ENCODE assay signal across 8 mouse cellular contexts in the genomic region with DNA sequence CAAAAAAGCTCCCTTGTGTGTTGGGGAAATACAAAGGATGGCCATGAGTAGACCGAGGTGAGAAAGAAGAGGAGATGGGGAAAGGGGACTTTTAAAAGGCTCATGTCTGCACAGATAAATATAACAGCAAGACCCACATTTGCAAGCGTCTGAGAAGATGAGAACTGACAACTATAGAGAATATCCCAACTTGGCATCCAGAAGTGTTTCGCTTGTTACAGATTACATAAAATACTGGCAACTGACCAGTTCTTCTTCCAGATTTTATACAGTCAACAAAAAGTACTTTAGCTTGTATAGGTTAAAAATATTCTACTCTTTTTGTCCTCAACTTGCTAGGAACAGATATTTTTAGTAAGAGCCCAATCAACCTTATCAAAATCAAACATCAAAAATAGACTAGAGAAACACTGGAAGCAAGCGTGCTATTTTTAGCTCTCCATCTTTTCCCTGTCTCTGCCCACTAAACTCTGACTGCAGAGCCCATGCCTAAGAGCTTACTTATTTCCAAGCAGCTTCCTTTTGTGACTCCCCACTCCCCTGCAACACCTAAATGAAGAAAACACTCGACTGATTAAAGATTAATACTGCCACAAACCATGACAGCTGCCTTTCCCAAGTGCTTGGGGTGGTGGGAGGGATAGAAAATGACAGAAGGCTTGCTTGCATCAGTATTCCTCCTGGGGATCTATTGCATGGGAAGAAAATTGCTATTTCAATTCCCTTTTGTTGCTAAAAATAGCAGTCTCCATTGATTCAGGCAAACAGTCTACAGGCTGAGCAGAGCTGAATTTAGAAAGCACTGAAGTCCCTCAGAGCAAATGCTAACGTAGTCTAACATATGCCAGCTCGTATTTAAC. TPM values are rescaled to one million over a fixed set of nuclear protein-coding genes. Genes with fewer than 3 reads are reported as not detected.
A peak's percentile ranks its signal among the peaks of the same experiment; 100 is the strongest.
DNase-seq lines count a peak whose midpoint lies in the region; ATAC-seq and TF ChIP-seq lines count a peak whose summit lies in the region.

No protein-coding gene starts in this region.

- TF ChIP-seq CTCF in left cerebral cortex, adult 2 months (IDR thresholded peaks at IDR 0.05) = no peak

- no peaks in the 10 kb centered on the region for H3K27me3 ChIP-seq in heart, embryonic 11.5 days (ENCODE audit: control insufficient read depth, insufficient read depth, low read length)

- WGBS in heart, embryonic 11.5 days (ENCODE audit: insufficient replicate concordance) = 34% methylated on average over 7 of the region's 7 CpGs

- no peaks in the 10 kb centered on the region for H3K9me3 ChIP-seq in heart, embryonic 11.5 days (replicated peaks; ENCODE audit: control insufficient read depth, low read length)

- intact Hi-C loops in left cerebral cortex, adult 2 months (cut with DNase I) = loop anchor here (2.0 kb wide), 2 partner anchors 120 to 214 kb away; no protein-coding TSS in a partner anchor

- H3K9ac ChIP-seq in heart, embryonic 11.5 days (ENCODE audit: low read depth, low read length) = peak overlapping the region; percentile 63

- no peak overlapping the region for H3K4me3 ChIP-seq in heart, embryonic 11.5 days (ENCODE audit: low read depth, low read length)
- no peak overlapping the region for H3K4me3 ChIP-seq in left cerebral cortex, adult 2 months

- no peak for ATAC-seq in heart, embryonic 11.5 days (replicated peaks; ENCODE audit: insufficient number of reproducible peaks, low FRiP score, low TSS enrichment)

- DNase-seq in embryo, embryonic 10.5 days (ENCODE audit: low spot score) = peak; percentile 36
- DNase-seq in embryo, embryonic 10 days (ENCODE audit: low spot score) = no peak
- DNase-seq in cerebellum, adult 8-10 months = peak; percentile 39
- DNase-seq in left cerebral cortex, adult 2 months (ENCODE audit: extremely low spot score in 1 of 2, low spot score in 2 of 2) = peak; percentile 12 to 17
- DNase-seq in retina, embryonic 14.5 days (ENCODE audit: low spot score) = peak; percentile 61
- no peak for DNase-seq in MN1 (ENCODE audit: low spot score)
- DNase-seq in lung, postnatal 10 days = no peak

- H3K27ac ChIP-seq in heart, embryonic 11.5 days (ENCODE audit: low read depth, low read length) = peak overlapping the region; percentile 95
- peak overlapping the region; percentile 68 for H3K27ac ChIP-seq in left cerebral cortex, adult 2 months

- H3K36me3 ChIP-seq in heart, embryonic 11.5 days (ENCODE audit: control insufficient read depth, insufficient read depth, low read length) = no peaks in the 10 kb centered on the region

- peaks cover 21% of the 10 kb centered on the region for H3K4me1 ChIP-seq in heart, embryonic 11.5 days (ENCODE audit: control insufficient read depth, insufficient read depth, low read length)

- peak overlapping the region; percentile 58 for H3K4me2 ChIP-seq in heart, embryonic 11.5 days

RNA-seq across cellular contexts. Expression of a gene that starts 35.4 kb away (rescaled TPM):
- 87.2 and 89.1 TPM in 2 replicates for polyA plus RNA-seq in heart, embryonic 11.5 days (2014; fragmentation: Nextera tagmentation; extraction: Ambion mirVana)
- total RNA-seq in left cerebral cortex, adult 2 months (2021) = 10 to 100 TPM; 70.0 to 75.3 TPM

Comparison
In these comparisons a context has a peak if more than half of its experiments do, and no peak if none do; other contexts are left out.
1. DNase-seq: peak in embryo, embryonic 10.5 days (single experiment), cerebellum, adult 8-10 months (single experiment), left cerebral cortex, adult 2 months (2 of 2) and retina, embryonic 14.5 days (single experiment); none in embryo, embryonic 10 days (single experiment), MN1 (single experiment) and lung, postnatal 10 days (single experiment).